Mouse (Mus musculus) CH12.LX (cell line): ENCODE results near the gene Bzw2.
"Not testable (repeated sequence)": the region's sequence is repeated elsewhere in the genome, so short reads cannot be mapped to it uniquely, and the experiment has no call there.

ENCODE experiments used
- HCFC1 ChIP-seq: IDR thresholded peaks from 2 replicates; pipeline ENCODE4 v1.6.1; 2012; ENCODE audit warnings: low read depth, mild to moderate bottlenecking, inconsistent platforms, low read length, improper control_type of control experiment
- POLR2A ChIP-seq: IDR thresholded peaks from 2 replicates; pipeline ENCODE4 v1.6.1; 2011; ENCODE audit warnings: low read depth, mild to moderate bottlenecking, improper control_type of control experiment, low read length
- ZMIZ1 ChIP-seq: IDR thresholded peaks from 2 replicates; pipeline ENCODE4 v1.6.1; 2012; ENCODE audit warnings: low read depth, mild to moderate bottlenecking, inconsistent platforms, low read length, improper control_type of control experiment

- TF ChIP-seq POLR2A, HCFC1, ZMIZ1: not testable (repeated sequence)
Measured at GRCm38 (mm10) chr12:36205579-36206119, 47.8 kb upstream of the Bzw2 start.
